Mouse (Mus musculus): Measurements from ENCODE around the gene Cntln. TPM values are rescaled to one million over a fixed set of nuclear protein-coding genes. Genes with fewer than 3 reads are reported as not detected.

Gene Cntln
- polyA plus RNA-seq (2012; rRNA removed) = 9.5 and 10.1 TPM in 2 replicates

GRCm38 (mm10) chr4:84884111-84884538 is at the start of gene Cntln:
TSS of gene Cntln (plus strand) at chr4:84884309.
- no peak for TF ChIP-seq CTCF (IDR thresholded peaks at IDR 0.05; ENCODE audit: extremely low read depth, insufficient read depth, low read length)
- TF ChIP-seq POLR2A (IDR thresholded peaks at IDR 0.05; ENCODE audit: extremely low read depth, insufficient read depth, low read length) = peak; percentile 56; the same call in 1 of the 2 replicates
- H3K4me1 ChIP-seq (ENCODE audit: control insufficient read depth, insufficient read depth, low read length) = no peaks in the 10 kb centered on the region
- H3K27ac ChIP-seq (ENCODE audit: insufficient read depth, low read length) = 0 out of 2 replicates have a peak within 1 kb of the TSS, but pooled peaks have one; percentile 83
- peak within 1 kb of the TSS; percentile 69 for H3K4me3 ChIP-seq (ENCODE audit: insufficient read depth, low read length)

GRCm38 (mm10) chr4:84836979-84837378 is 47.1 kb upstream of the Cntln start:
- no peak overlapping the region for H3K27ac ChIP-seq (ENCODE audit: insufficient read depth, low read length)
- no peak overlapping the region for H3K4me3 ChIP-seq (ENCODE audit: insufficient read depth, low read length)
- TF ChIP-seq CTCF (IDR thresholded peaks at IDR 0.05; ENCODE audit: extremely low read depth, insufficient read depth, low read length) = peak; percentile 67
- TF ChIP-seq POLR2A (IDR thresholded peaks at IDR 0.05; ENCODE audit: extremely low read depth, insufficient read depth, low read length) = no peak
- no peaks in the 10 kb centered on the region for H3K4me1 ChIP-seq (ENCODE audit: control insufficient read depth, insufficient read depth, low read length)

GRCm38 (mm10) chr4:84838545-84838944 is 45.6 kb upstream of the Cntln start:
- H3K4me1 ChIP-seq (ENCODE audit: control insufficient read depth, insufficient read depth, low read length) = no peaks in the 10 kb centered on the region
- H3K27ac ChIP-seq (ENCODE audit: insufficient read depth, low read length) = no peak overlapping the region
- H3K4me3 ChIP-seq (ENCODE audit: insufficient read depth, low read length) = no peak overlapping the region
- TF ChIP-seq POLR2A (IDR thresholded peaks at IDR 0.05; ENCODE audit: extremely low read depth, insufficient read depth, low read length) (no peak), CTCF (IDR thresholded peaks at IDR 0.05; ENCODE audit: extremely low read depth, insufficient read depth, low read length) (no peak)

GRCm38 (mm10) chr4:84839466-84839865 is 44.6 kb upstream of the Cntln start:
- no peak for TF ChIP-seq POLR2A (IDR thresholded peaks at IDR 0.05; ENCODE audit: extremely low read depth, insufficient read depth, low read length)
- no peak for TF ChIP-seq CTCF (IDR thresholded peaks at IDR 0.05; ENCODE audit: extremely low read depth, insufficient read depth, low read length)
- no peak overlapping the region for H3K4me3 ChIP-seq (ENCODE audit: insufficient read depth, low read length)

GRCm38 (mm10) chr4:84857588-84857987 is 26.5 kb upstream of the Cntln start:
- H3K4me1 ChIP-seq (ENCODE audit: control insufficient read depth, insufficient read depth, low read length) = no peaks in the 10 kb centered on the region
- TF ChIP-seq POLR2A (IDR thresholded peaks at IDR 0.05; ENCODE audit: extremely low read depth, insufficient read depth, low read length) (no peak), CTCF (IDR thresholded peaks at IDR 0.05; ENCODE audit: extremely low read depth, insufficient read depth, low read length) (no peak)
- H3K27ac ChIP-seq (ENCODE audit: insufficient read depth, low read length) = no peak overlapping the region
- no peak overlapping the region for H3K4me3 ChIP-seq (ENCODE audit: insufficient read depth, low read length)

More at GRCm38 (mm10) chr4:84839466-84839865, 44.6 kb upstream of the Cntln start:
- Histone ChIP-seq H3K4me1 (ENCODE audit: control insufficient read depth, insufficient read depth, low read length) (no peaks in the 10 kb centered on the region), H3K27ac (ENCODE audit: insufficient read depth, low read length) (no peak overlapping the region)

- TF ChIP-seq POLR2A (IDR thresholded peaks at IDR 0.05; ENCODE audit: extremely low read depth, insufficient read depth, low read length) (no peak), CTCF (IDR thresholded peaks at IDR 0.05; ENCODE audit: extremely low read depth, insufficient read depth, low read length) (peak; percentile 25; the same call in 1 of the 2 replicates)
- Histone ChIP-seq H3K4me1 (ENCODE audit: control insufficient read depth, insufficient read depth, low read length) (no peaks in the 10 kb centered on the region), H3K4me3 (ENCODE audit: insufficient read depth, low read length) (no peak overlapping the region), H3K27ac (ENCODE audit: insufficient read depth, low read length) (no peak overlapping the region)
Measured at GRCm38 (mm10) chr4:84876347-84876746, 7.8 kb upstream of the Cntln start.

GRCm38 (mm10) chr4:84883646-84884045 is 463 bp upstream of the Cntln start:
- H3K4me3 ChIP-seq (ENCODE audit: insufficient read depth, low read length) = peak overlapping the region; percentile 69; the same call in 1 of the 2 replicates
- no peak overlapping the region for H3K27ac ChIP-seq (ENCODE audit: insufficient read depth, low read length)
- no peak for TF ChIP-seq POLR2A (IDR thresholded peaks at IDR 0.05; ENCODE audit: extremely low read depth, insufficient read depth, low read length)
- no peak for TF ChIP-seq CTCF (IDR thresholded peaks at IDR 0.05; ENCODE audit: extremely low read depth, insufficient read depth, low read length)
- no peaks in the 10 kb centered on the region for H3K4me1 ChIP-seq (ENCODE audit: control insufficient read depth, insufficient read depth, low read length)

GRCm38 (mm10) chr4:84884539-84885270 is 596 bp downstream of the Cntln start:
- Histone ChIP-seq H3K4me1 (ENCODE audit: control insufficient read depth, insufficient read depth, low read length) (no peaks in the 10 kb centered on the region), H3K27ac (ENCODE audit: insufficient read depth, low read length) (0 out of 2 replicates have a peak overlapping the region, but pooled peaks have one; percentile 83), H3K4me3 (ENCODE audit: insufficient read depth, low read length) (peak overlapping the region; percentile 69)
- TF ChIP-seq POLR2A (IDR thresholded peaks at IDR 0.05; ENCODE audit: extremely low read depth, insufficient read depth, low read length) (no peak), CTCF (IDR thresholded peaks at IDR 0.05; ENCODE audit: extremely low read depth, insufficient read depth, low read length) (no peak)

GRCm38 (mm10) chr4:84885271-84885540 is 1.1 kb downstream of the Cntln start:
- Histone ChIP-seq H3K4me1 (ENCODE audit: control insufficient read depth, insufficient read depth, low read length) (no peaks in the 10 kb centered on the region), H3K27ac (ENCODE audit: insufficient read depth, low read length) (no peak overlapping the region), H3K4me3 (ENCODE audit: insufficient read depth, low read length) (peak overlapping the region; percentile 69)
- no peak for TF ChIP-seq POLR2A (IDR thresholded peaks at IDR 0.05; ENCODE audit: extremely low read depth, insufficient read depth, low read length)
- TF ChIP-seq CTCF (IDR thresholded peaks at IDR 0.05; ENCODE audit: extremely low read depth, insufficient read depth, low read length) = no peak

- Histone ChIP-seq H3K4me3 (ENCODE audit: insufficient read depth, low read length) (no peak overlapping the region), H3K27ac (ENCODE audit: insufficient read depth, low read length) (no peak overlapping the region), H3K4me1 (ENCODE audit: control insufficient read depth, insufficient read depth, low read length) (no peaks in the 10 kb centered on the region)
- TF ChIP-seq CTCF (IDR thresholded peaks at IDR 0.05; ENCODE audit: extremely low read depth, insufficient read depth, low read length) = no peak
- no peak for TF ChIP-seq POLR2A (IDR thresholded peaks at IDR 0.05; ENCODE audit: extremely low read depth, insufficient read depth, low read length)
Measured at GRCm38 (mm10) chr4:84918393-84918792, 34.3 kb downstream of the Cntln start.

Measured in cortical plate, adult 2 months (tissue).